Mouse (Mus musculus) bone marrow macrophage, adult 2 months (primary cell): ENCODE measurements around the gene Rnf114. TPM values are rescaled to one million over a fixed set of nuclear protein-coding genes. Genes with fewer than 3 reads are reported as not detected.
A peak's percentile ranks its signal among the peaks of the same experiment; 100 is the strongest.

Experiments
- H3K27ac ChIP-seq: 2 replicates; pipeline ENCODE4 v1.5.1; 2012; ENCODE audit warnings: low read depth, low read length; ENCODE audit not compliant: insufficient read depth
- H3K4me1 ChIP-seq: 2 replicates; pipeline ENCODE4 v1.6.1; 2012; ENCODE audit warnings: low read length; ENCODE audit not compliant: control insufficient read depth, insufficient read depth
- H3K4me3 ChIP-seq: 2 replicates; pipeline ENCODE4 v1.5.1; 2012; ENCODE audit warnings: mild to moderate bottlenecking, low read length, moderate library complexity; ENCODE audit not compliant: insufficient read depth
- CTCF ChIP-seq: IDR thresholded peaks from 2 replicates; pipeline ENCODE4 v1.5.1; 2012; ENCODE audit warnings: low read depth, mild to moderate bottlenecking, low read length, moderate library complexity
- POLR2A ChIP-seq: IDR thresholded peaks from 2 replicates; pipeline ENCODE4 v1.6.1; 2012; ENCODE audit warnings: mild to moderate bottlenecking, low read depth, low read length, borderline replicate concordance
- polyA plus RNA-seq: library from polyadenylated mRNA; stranded (reverse); fragments of >200 nt; gene quantifications from 2 replicates; pipeline ENCODE4 v1.2.4, GENCODE M21; 2012; ENCODE audit not compliant: missing spikeins, insufficient read depth, insufficient read length

The Rnf114 gene
- polyA plus RNA-seq, 1 experiment, result 115 TPM

DNA sequence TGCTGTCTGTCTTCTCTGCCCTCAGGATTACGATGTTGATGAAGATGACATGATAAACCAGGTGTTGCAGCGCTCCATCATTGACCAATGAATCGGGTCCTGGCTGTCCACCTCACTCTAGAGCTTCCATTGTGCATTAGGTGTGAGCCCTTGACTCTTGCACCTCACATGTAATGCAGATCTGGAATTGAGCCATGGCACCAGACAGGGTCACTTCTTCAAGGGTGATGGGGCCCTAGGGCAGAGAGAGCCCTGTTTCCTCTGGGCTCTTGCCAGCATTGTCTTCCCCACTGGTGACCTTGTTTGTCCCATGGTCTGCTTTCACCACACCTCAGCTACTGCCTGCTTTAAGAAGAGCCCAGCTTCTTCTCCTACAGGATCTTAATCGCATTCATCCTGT lies 22.2 kb downstream of the Rnf114 start:
- H3K4me1 ChIP-seq, result no peaks in the 10 kb centered on the region
- H3K4me3 ChIP-seq, result no peak overlapping the region
- H3K27ac ChIP-seq, result no peak overlapping the region
- TF ChIP-seq CTCF, result no peak
- TF ChIP-seq POLR2A, result no peak

GRCm38 (mm10) chr2:167515688-167516087 lies 23.2 kb downstream of the Rnf114 start:
- no peak for TF ChIP-seq CTCF
- TF ChIP-seq POLR2A, result no peak
- Histone ChIP-seq H3K4me3 (no peak overlapping the region), H3K27ac (no peak overlapping the region), H3K4me1 (no peaks in the 10 kb centered on the region)

DNA sequence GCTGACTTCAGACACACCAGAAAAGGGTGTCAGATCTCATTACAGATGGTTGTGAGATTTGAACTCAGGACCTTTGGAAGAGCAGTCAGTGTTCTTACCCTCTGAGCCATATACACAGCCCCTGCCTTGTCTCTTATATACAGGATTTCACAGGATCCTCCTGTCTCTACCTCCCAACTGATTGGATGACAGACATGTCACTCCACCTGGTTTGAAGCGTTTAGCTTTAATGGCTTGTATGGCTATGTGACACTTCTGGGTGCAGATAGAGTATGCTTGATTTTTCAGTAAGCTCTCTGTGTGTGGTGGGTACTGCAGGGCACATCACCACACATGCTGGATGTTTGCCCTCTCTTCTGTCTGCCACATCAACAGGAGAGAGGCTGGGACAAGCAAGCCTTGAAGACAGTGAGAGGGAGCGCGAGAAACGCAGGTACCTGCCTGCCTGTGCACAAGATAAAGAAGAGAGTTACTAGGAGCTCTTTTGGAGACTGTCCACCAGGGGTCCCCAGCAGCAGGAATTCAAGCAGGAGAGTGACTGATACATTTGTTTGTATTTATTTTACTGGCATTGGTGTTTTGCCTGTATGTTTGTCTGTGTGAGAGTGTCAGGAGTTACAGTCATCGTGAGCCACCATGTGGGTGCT lies 27.3 kb downstream of the Rnf114 start:
- no peak for TF ChIP-seq POLR2A
- no peak for TF ChIP-seq CTCF
- H3K27ac ChIP-seq, result no peak overlapping the region
- no peak overlapping the region for H3K4me3 ChIP-seq
- H3K4me1 ChIP-seq, result no peaks in the 10 kb centered on the region

GRCm38 (mm10) chr2:167528278-167528677 lies 35.8 kb downstream of the Rnf114 start:
- Histone ChIP-seq H3K4me1 (no peaks in the 10 kb centered on the region), H3K27ac (no peak overlapping the region), H3K4me3 (no peak overlapping the region)
- TF ChIP-seq POLR2A, result no peak
- no peak for TF ChIP-seq CTCF

DNA sequence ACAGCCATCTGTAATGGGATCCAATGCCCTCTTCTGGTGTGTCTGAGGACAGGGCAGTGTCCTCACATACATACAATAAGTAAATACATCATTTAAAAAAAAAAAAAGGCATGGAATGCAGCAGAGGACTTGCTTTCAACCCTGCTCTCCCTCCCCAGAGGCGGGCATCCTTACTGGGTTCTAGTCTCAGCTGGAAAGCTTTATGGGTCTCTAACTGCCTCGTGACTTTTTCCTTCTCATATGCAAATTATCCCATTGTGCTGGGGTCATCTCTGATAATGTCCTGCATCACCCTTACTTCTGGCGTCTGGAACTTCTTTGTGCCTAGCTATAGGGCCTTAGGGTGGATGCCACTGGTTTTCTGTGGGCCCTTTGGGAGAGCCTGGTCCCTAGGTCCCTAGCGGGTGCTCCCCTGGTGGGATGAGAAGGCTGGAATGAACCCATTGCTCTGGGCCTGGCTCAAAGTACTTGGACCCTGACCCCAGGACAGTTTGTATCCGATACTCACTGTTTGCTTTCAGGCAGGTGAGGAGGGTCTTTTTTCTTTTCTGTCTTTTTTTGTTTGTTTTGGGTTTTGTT lies 37.6 kb downstream of the Rnf114 start:
- Histone ChIP-seq H3K27ac (no peak overlapping the region), H3K4me1 (no peaks in the 10 kb centered on the region), H3K4me3 (no peak overlapping the region)
- TF ChIP-seq POLR2A (no peak), CTCF (no peak)

DNA sequence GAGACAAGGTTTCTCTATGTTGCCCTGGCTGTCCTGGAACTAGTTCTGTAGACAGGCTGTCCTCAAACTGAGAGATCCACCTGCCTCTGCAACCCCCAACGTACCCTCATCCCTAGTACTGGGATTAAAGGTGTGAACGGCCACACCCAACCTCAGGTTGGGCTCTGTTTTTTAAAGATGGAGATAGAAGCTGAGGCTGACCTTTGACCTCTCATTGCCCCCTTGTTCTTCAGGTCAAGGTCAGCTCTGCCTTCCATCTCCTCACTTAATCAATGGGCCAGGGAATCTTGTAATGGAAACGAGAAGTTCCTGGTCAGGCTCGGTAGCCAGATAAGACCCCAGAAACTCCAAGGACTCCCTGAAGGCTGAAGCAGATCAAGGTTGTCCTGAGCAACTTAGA lies 38.1 kb downstream of the Rnf114 start:
- no peak overlapping the region for H3K27ac ChIP-seq
- H3K4me1 ChIP-seq, result no peaks in the 10 kb centered on the region
- TF ChIP-seq POLR2A, result no peak
- no peak for TF ChIP-seq CTCF
- no peak overlapping the region for H3K4me3 ChIP-seq

DNA sequence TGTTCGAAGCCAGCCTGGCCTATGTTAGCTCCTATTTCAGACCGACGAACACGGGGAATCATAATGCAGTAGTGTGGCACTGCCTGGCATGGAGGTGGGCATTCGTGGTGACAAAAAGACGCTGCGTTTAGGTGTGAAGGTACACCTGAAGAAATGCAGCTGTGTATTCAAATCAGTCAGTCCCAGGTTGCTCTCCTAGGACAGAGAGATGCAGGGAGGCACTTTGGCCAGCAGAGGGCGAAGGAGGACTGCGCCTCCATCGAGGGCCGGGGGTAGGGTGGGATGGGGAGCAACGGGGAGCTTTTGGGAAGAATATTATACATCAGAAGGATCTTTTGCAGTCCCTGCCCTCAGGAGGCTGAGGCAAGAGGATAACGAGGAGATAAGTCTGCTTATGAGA lies 39.7 kb downstream of the Rnf114 start:
- no peaks in the 10 kb centered on the region for H3K4me1 ChIP-seq
- H3K27ac ChIP-seq, result no peak overlapping the region
- no peak for TF ChIP-seq POLR2A
- peak; percentile 98 for TF ChIP-seq CTCF
- no peak overlapping the region for H3K4me3 ChIP-seq

GRCm38 (mm10) chr2:167533880-167534279 lies 41.4 kb downstream of the Rnf114 start:
- Histone ChIP-seq H3K4me1 (peaks cover 4% of the 10 kb centered on the region; the same call in 1 of the 2 replicates), H3K4me3 (no peak overlapping the region), H3K27ac (no peak overlapping the region)
- TF ChIP-seq POLR2A, result no peak
- TF ChIP-seq CTCF, result no peak

DNA sequence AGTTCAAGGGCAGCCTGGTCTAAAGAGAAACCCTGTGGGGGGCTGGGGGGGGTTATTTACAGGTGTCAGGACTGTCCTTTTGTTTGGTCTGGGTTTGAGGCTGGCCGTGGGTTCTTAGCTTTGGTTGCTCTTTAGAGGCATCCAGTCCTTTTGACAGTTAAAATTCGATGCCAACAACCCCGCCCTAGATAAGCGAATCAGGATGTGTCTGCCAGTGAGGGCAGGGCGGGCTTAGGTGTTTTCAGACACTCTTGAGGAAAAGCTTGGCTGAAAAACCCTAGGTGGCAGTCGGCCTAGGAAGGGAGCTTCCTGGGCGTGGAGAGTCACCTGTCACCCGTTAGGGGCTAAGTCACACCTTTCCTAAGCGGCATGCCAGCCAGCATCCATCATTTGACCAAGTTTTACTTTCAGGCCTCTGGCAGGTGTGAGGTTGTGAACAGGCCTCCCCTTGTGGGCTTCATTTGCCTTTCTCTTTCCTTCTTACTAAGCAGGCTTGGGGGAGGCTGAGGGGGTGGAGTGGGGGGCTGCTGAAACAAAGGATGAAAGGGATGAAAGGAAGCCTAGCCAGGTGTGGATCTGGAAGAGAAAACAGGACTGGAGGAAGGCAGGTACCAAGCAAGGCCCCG lies 44.0 kb downstream of the Rnf114 start:
- no peak overlapping the region for H3K4me3 ChIP-seq
- TF ChIP-seq POLR2A (no peak), CTCF (no peak)
- H3K4me1 ChIP-seq, result peaks cover 4% of the 10 kb centered on the region; the same call in 1 of the 2 replicates
- H3K27ac ChIP-seq, result no peak overlapping the region

DNA sequence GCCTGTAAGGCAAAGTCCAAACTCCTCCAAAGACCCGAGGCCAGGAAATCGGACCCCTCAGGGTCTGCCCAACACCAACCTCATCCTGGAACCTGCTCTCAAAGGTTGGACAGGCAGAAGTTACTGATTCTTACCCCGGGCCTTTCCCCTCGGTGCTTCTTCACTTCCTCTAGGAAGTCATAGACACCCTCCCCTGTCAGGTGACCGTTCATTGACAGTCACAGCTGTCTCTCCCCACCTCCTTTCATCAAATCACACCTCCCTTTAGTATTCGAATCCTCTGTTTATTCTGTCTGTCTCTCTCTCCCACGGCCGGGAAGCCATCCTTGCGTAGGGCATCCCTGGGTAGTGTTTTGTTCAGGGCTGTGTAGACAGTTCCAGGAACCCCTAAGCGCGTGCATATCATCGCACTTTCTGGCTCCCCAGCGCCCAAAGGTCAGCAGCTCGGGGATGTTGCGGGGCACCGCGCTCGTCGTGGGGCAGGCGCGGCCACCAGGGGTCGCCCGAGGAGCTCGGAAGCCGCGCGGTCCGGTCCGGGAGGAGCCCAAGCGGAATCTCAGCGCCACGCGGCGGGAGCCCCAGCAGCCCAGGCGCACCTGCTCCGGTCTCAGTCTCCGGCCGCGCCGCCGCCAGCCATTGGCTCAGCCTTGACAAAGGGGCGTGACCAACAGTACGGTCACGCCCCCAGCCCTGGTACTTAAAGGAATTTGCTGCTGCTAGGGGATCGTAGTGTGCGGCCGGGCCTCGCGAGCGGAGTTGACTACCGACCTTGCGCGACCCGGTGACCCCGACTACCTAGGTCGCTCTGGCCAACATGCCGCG lies 45.2 kb downstream of the Rnf114 start, which contains the start of gene Snai1:
Gene Snai1 (plus strand): TSS at position 720 of the 822 bp plus-strand sequence.
- Histone ChIP-seq H3K4me1 (peaks cover 4% of the 10 kb centered on the region; the same call in 1 of the 2 replicates), H3K27ac (no peak within 1 kb of the TSS), H3K4me3 (peak within 1 kb of the TSS; percentile 54)
- TF ChIP-seq POLR2A, result no peak
- peak; percentile 67 for TF ChIP-seq CTCF
